Mouse (Mus musculus): Measurements from ENCODE around the gene Ints14. TPM values are rescaled to one million over a fixed set of nuclear protein-coding genes. Genes with fewer than 3 reads are reported as not detected.
"Not testable (repeated sequence)": the region's sequence is repeated elsewhere in the genome, so short reads cannot be mapped to it uniquely, and the experiment has no call there.

The Ints14 gene
- total RNA-seq, 2 experiments from 2014 or later = 22.4 to 25.0 TPM

DNA sequence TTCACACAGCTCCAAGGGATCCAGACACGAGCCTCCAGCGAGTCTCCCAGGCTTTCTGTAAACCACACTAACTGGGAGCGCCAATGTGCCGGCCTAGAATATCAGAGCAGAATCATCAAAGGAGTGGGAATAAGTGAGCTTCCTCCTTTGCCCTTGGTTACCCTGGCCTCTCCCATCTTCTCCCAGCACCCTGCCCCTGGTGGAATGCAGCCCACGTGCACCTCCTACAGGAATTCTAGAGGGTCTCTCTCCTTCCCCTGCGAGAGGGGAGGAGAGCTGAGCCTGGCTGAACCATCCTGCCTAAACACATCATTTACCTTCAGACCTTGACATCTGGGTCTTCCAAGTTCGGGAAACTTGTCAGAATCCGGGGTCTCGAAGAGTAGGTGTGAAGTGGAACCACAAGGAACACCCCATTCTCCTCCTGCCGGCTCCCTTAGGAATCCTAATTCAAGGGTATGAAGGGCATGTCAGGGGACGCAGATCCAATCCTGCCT is 9.5 kb upstream of the Ints14 start, which contains the start of gene Slc24a1:
TSS of gene Slc24a1 (minus strand) at position 447 of the 497 bp plus-strand sequence.
- no peak for DNase-seq (ENCODE audit: low spot score in 2 of 2)

DNA sequence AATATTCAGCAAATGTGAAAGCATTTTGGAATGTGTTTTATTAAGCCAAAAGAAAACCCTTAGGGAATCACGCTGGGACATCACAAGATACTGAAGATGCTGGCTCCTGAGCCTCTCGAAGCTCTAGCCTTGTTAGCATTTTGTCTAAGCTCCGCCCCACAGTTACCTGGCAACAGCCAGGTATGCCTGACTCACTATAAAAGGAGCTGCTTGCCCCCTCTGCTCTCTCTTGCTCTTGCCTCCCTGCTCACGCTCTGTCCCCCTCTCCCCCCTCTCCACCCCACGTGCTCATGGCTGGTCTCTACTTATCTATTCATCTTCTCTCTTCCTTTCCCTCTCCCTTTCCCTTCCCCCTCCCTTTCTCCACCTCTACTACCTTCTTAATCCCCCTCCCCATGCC is 8.7 kb upstream of the Ints14 start:
- DNase-seq (ENCODE audit: low spot score in 2 of 2) = no peak

DNA sequence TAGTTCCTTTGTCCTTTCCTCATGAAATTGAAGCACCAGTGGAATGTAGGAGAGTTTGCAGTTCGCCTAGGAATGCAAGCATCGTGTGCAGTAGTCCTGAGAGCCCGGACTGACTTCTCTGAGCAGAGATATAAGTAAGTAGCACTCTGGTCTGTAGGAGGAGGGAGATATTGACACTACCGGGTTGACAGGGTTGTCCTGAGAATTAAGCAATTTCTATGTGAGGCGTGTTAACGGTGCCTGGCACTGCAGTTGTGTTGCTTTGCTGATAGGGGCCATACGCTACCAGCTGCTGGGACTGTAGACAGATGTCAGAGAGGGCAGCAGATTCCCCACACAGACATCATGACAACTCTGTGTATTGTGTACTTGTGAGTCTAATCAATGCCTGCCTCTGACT is 7.5 kb upstream of the Ints14 start:
- no peak for DNase-seq (ENCODE audit: low spot score in 2 of 2)

DNA sequence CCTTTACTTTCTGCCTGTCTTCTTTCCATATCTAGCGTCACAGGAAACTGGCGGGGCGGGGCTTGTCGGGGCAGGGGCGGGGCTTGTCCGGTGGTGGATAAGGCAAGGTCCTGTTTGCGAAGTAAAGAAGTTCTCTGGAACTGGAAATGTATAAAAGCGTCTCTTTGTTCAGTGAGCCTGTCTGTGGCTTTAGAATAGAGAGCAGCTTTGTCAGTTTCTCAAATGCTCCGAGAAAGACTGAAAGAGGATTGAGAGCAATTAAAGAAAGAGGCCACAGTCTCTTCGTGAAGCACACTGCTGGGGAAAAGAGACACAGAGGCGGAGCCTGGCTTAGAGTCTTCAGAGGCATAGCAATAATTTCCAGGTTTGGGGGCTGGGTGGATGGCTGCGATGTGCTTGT is 4.4 kb upstream of the Ints14 start:
- DNase-seq (ENCODE audit: low spot score in 2 of 2) = peak in 1 of 2 experiments; percentile 57

DNA sequence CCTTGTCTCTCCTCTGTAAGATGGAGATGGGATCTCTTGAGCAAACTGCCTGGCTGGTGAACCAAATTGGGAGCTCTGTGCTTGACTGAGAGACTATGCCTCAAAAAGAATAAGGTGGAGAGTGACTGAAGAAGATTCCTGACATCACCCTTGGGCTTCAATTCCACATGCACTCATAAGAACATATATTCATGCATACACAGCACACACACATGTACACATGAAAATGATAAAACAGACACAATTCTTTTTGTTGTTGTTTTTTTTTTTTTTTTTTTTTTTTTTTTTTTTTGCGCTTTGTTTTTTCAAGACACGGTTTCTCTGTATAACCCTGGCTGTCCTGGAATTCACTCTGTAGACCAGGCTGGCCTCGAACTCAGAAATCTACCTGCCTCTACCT is 3.4 kb upstream of the Ints14 start:
- no peak for DNase-seq (ENCODE audit: low spot score in 2 of 2)

DNA sequence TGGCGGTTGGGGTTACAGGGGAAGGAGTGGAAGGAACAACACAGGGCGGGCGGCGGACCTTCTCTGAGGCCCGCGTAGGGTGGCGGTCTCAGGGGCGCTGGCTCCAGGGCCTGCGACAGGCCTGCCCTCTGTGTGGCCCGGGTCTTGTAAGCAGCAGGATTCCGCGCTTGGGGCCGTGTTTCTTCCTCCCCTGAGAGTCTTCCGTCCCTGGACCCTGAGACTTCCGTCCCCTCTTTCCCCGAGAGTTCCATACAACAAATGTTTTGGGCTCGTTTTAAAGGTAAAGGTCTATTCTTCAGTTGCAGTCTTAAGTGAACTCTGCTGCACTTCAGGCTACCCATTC is 244 bp downstream of the Ints14 start:
- no peak for DNase-seq (ENCODE audit: low spot score in 2 of 2)

DNA sequence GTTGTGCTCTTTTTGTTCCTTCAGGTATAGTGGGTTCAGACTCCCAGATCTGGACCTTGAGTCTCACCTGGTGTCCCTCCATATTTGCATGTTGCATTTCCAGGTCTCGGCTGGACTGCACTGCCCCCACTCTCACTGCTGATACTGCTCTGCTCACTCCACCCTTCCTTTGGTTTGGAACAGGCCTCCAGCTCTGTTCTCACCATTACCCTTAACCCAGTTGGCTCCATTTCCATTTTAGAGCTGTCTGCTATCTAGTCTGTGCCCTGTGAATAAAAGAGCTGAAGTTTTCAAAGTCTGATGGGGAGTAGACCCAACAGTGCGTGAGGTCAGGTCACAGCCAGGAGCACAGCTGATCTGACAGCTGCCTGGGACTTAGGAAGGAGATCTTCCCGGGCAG is 19.8 kb downstream of the Ints14 start:
- DNase-seq (ENCODE audit: low spot score in 2 of 2) = no peak

DNA sequence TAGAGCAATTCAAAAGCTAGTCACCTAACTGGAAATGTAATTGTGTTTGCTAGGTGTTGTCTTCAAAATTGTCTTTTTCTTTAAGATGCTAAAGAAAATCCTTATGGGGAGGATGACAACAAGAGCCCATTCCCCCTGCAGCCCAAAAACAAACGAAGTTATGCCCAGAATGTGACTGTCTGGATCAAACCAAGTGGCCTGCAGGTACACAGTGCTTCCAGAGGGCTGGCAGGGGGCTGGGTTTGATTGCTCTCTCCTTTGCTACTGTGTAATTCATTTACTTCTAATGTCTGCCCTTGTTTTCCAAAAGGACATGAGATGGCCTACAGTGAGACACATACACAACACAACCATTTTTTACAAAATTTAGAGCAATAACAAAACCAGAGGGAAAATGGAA is 21.2 kb downstream of the Ints14 start:
- DNase-seq (ENCODE audit: low spot score in 2 of 2) = no peak

DNA sequence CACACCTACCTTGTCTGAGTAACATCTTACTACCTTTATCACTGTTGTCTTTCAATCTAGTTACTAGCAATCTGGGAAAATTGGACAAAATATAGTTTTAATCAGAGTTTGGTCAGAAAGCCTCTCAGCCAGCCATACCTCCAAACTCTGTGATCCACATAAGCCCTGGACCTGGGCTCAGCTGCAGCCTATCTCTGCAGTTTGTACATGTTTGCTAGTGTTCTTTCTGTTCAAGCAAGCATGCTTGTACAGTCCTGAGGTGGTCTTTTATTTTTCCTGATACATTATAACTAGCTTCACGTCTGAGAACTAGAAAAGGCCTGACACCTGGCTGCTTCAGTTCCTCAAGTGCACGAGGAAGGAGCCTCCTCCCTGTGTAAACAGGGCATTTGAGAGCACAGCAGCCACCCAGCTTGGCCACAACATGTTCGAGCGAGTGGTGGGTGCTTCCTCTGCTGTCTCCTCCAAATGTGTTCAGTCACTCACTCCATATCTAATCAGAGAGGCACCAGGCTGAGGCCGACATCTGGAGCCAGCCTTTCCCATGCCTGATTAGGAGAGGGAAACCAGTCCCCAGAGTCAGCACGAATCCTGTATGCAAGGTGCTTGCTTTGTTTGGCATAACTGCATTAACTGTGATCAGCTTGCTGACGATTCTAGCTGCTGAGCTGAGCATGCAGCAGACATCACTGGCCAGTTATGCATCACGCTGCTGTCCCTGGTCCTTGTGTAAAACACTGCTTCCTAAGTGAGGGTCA is 24.5 kb downstream of the Ints14 start:
- no peak for DNase-seq (ENCODE audit: low spot score in 2 of 2)

DNA sequence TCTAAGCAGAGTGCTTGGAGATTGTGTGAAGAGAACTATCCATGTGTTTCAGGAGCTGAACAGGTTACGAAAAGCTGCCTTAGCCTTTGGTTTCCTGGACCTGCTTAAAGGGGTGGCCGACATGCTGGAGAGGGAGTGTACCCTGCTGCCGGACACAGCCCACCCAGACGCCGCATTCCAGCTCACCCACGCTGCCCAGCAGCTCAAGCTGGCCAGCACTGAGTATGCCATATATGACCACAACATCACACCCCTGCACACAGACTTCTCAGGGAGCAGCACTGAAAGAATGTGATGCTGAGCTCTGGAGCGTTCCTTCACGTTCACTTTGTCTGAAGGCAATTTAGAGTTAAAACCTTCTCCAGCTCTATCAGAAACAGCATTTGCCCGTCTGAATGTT is 25.1 kb downstream of the Ints14 start:
- no peak for DNase-seq (ENCODE audit: low spot score in 2 of 2)

DNA sequence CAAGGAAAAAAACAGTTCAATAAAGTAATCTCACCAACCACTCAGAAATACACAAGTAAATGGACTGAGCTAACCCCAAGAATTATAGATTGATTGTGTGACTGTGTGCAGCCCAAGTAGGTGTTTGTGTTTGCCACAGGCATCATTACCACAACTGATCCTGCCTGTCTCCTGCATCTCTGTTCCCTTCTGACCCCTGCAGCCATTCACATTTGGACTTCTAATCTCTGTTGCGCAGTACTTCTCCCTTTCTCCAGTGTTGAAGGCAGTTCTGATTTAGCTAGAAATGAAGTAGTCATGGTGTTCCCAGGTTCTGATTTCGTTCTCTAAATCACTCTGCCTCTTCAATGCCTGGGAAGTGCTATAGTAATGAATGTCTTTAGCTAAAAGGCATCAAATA is 26.9 kb downstream of the Ints14 start:
- no peak for DNase-seq (ENCODE audit: low spot score in 2 of 2)

DNA sequence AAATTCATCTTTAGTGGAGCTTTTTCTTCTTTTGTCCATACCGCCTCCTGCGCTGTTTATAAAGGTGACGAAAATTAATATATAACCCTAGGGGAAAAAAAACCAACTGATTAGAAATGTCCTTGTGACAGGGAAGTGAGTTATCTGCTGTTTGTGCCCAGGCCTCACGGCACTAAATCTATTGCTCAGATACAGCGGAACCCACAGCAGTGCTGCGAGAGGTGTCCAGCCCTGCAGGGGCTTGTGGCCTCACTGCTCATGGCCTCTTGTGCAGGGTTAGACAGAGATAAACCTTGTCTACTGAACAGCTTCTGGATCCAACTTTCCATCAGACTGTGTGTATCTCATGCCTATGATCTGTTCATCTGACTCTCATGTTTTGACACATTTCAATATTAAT is 27.7 kb downstream of the Ints14 start:
- DNase-seq (ENCODE audit: low spot score in 2 of 2) = no peak

DNA sequence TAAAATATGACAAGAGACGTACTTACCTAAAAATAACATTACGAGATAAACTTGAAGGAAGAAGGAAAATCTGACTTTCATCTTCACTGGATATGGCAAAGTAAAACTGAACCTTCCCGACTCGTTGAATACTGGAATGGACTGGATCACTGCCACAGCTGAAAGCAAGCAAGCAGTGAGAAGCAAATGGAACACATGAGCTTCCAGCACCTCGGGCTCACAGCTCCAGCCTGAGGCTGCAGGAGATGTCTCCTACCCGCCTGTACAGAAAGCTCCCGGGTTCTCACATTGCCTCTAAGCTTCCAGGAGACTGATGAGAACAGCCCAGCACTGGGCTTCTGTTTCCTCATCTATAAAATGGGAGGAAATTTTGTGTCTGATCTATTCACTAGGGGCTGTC is 29.6 kb downstream of the Ints14 start:
- no peak for DNase-seq (ENCODE audit: low spot score in 2 of 2)

DNA sequence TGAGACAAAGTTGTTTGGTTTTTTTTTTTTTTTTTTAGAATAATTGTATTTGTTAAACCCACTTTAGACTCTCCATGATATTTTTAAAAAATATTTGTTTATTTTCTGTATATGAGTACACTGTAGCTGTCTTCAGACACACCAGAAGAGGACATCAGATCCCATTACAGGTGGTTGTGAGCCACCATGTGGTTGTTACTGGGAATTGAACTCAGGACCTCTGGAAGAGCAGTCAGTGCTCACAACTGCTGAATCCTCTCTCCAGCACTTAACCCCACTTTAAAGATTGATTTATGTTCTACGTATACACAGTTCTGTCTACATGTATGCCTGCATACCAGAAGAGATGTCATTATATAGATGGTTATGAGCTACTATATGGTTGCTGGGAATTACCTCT is 34.8 kb downstream of the Ints14 start:
- DNase-seq (ENCODE audit: low spot score in 2 of 2) = not testable (repeated sequence)

DNA sequence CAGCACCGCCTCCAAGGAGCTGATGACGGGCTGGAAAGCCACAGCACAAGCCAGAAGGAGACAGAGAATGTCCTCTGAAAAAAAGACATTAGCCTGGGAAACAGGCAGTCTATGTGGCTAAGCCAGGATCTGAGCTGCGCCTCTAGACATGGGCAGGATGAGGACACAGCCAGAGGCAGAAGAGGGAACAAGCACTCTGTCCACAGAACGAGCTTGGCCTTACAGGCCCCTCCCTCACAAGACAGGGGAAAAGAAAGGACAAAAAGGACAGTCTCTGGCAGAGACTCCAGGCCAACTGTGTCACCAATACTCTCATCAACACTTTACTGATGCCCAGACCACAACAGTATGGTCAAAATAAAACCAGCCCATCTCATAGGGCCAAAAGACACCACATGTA is 40.8 kb downstream of the Ints14 start:
- no peak for DNase-seq (ENCODE audit: low spot score in 2 of 2)

DNA sequence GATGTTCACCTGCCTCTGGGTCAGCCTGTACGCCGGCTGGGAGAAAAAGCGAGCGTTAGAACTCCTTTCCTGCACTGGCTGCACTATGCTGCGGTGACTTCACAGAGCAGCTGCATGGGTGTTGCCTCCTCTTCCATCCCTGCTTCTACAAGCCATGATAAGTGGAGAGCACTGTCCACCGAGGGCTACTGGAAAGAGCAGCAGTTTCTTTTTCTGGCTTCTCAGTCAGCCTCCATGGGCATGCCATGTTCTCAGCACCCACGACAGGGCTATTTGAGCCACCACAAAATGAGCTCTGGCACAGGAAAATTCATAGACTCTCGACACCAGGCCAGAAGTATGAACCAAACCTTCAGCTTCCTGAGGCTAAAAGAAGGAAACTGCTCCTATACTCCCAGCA is 45.0 kb downstream of the Ints14 start:
- DNase-seq (ENCODE audit: low spot score in 2 of 2) = no peak

DNA sequence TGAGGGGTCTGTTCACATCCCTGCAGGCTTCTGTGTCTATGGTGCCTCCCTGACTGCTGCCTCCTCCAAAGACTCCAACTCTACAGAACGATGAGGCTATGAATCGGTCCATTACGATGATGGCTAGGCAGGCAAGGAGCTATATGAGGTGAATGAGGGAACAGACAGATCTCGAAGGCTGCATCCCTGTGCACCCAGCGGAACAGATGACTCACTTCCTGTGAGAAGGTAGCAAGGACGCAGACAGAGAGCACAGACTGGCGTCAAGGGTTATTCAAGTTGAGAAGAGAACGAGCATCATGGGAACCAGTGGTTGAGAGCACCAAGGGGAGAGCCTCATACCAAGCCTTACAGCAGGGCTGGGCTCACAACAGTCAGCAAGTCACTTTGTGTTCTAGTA is 49.9 kb downstream of the Ints14 start:
- no peak for DNase-seq (ENCODE audit: low spot score in 2 of 2)

DNA sequence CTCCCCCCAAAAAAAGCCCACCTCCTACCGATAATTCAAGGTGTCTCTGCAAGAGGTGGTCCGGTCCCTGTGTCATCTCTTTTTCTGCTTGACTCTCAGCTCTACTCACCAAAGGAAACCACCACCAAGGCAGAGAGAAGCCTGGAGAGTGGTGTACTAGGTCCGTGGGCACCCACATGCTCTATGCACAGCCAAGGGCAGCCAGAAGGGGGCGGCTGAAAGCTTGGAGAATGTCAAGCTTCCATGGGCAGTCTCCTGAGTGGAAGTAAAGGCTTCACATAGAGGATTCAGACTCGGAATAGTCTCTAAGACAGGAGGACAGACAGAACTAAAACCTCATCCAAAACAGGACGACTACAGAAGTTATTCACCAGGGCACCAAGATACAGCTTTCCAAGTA is 50.6 kb downstream of the Ints14 start:
- DNase-seq (ENCODE audit: low spot score in 2 of 2) = no peak

DNA sequence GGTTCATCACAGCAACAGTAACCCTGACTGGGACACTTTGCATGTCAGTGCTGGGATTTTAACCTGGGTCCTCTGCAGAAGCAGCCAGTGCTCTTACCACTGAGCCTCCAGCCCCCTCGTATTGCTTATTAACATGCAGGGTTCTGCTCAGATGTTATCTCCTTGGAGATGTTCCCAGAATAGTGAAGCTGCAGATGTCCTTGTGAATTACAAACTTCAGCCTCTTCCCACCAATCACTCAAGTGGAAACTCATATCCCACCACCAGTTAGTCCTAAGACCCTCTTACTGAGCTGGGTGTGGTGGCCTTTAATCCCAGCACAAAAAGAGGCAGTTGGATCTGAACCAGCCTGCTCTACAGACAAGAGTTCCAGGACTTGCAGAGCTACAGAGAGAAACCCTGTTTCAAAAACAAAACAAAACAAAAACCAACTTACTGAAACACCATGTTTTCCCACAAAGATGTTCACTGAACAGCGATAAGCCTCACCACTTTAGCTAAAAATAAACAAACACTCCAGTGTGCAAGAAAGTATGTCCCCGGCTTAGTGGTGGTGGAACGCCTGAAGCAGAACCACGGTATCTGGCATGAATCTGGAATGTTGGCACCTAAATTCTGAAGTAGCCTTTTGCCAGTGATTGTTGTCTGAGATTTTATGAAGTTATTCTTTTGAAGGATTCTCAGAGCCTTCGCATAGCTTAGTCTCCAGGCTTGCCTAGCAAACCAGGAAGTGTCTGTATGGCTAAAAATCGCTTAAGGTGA is 54.9 kb downstream of the Ints14 start:
- peak in 1 of 2 experiments; percentile 24 for DNase-seq (ENCODE audit: low spot score in 2 of 2)

DNA sequence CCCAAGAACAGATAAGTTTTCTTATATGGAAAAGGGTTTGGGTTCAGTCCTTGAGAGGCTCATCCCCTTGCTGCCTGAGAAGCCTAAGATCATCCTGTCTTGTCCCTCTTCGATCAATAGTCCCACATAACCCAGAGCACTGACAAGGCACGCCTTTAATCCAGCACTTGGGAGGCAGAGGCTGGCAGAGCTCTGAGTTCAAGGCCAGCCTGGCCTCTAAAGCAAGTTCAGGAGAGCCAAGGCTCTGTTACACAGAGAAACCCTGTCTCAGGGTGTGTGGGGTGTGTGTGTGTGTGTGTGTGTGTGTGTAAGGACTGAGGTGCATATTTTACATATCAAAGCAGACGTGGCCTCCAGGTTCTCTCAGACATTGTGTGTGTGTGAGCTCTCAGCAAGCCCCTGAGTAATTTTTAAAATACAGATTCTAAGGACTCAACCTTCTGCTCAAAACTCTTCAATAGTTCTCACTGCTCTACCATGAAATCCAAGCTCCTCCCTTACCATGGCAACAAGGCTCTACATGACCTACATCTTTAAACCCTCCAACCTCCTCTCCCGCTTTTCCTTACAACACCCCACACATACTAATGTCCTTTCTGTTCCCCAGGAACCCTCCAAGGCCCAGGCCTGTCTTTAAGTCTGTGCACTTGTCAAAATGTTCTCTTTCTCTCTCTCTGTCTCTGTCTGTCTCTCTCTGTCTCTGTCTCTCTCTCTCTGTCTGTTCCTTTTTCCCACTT is 55.7 kb downstream of the Ints14 start:
- DNase-seq (ENCODE audit: low spot score in 2 of 2) = no peak

DNA sequence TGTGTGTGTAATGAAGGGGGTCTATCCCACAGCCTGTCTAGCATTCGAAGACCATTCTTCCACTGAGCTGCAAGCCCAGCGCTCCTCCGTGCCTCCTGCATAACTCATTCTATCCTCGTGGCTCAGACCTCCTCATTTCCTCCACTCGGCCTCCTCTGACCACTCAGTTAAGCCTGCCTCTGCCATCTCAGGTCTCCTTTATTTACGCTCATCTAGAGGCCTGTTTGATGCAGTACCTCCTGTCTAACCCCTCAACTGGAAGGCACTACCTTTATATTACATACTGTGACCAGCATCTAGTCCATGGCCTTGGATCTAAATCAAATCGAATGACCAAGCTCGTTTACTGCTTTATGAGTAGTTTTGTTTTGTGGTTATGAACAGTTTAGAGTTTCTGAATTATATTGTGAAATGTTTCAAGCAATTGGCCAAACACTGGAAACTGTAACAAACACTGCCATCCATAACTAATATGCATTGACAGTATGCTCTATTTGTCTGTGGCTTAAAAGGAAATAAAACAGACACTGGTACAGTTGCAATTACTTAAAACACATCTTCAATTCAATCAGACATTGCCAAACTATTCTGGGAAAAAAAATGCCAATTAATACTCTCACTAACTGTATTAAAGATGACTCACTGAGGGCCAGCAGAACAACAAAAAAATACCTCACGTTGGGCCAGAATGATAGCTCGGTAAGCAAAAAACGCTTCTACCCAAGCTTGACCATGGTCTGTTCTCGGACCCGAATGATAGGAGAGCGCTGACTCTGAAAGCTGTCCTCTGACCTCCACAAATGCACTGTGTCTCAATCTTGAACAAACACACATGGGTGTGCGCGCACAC is 56.5 kb downstream of the Ints14 start:
- no peak for DNase-seq (ENCODE audit: low spot score in 2 of 2)

Measured in layer of hippocampus, postnatal 14 days (tissue).